Mouse (Mus musculus): ENCODE results near the gene Paox.

DNA sequence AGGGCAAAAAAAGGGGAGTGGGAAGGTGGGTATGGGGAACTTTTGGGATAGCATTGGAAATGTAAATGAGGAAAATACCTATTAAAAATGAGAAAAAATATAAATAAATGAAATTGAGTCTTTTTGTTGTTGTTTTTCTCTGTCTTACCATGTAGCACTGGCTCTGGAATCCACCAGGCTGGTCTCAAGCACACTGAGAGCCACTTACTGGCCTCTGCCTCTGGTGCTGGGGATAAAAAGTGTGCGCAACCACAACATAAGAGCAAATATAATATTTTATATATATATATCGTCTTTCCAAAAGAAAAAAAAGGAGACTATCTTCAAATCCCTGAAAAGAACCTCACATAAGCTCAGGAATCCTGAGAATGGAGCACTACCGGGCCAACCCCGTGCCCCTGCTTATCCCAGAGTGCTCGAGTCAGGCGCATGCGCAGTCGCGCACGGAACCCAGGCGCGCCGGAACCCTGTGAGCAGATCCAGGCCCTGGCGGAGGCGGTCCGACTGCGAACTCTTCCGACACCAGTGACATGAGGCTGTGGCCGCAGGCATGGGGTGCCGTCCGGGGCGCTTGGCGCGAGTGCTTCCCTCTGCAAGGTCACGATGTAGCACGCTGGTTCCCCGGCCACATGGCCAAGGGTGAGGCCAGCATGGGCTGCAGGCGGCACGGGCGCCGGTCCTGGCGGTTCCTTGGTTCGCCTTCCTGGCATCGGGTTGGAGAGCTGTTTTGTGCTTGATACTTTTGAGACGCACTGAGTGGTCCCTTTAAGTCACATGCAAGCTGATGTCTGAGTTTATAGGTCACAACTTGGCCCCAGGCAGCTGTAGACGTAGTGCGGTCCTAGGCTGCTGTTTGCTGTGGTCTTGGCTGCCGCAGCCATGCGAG is 21.8 kb downstream of the Paox start, which contains the start of gene Mtg1:
- TF ChIP-seq POLR2A (IDR thresholded peaks at IDR 0.05; ENCODE audit: borderline replicate concordance, control insufficient read depth, low read depth, low read length), result peak; percentile 89; the same call in 1 of the 2 replicates
- no peak for TF ChIP-seq CTCF (IDR thresholded peaks at IDR 0.05; ENCODE audit: control insufficient read depth, insufficient read depth, low read length)

All from bone marrow, adult 2 months (tissue).